Mouse (Mus musculus) liver, postnatal 0 days (tissue): ENCODE measurements around the gene Nol4l.

Experiments used
- CTCF ChIP-seq: sonication (generic); IDR thresholded peaks from 2 replicates; pipeline ENCODE4 v1.5.1; 2016; ENCODE audit warnings: antibody characterized with exemption, low read depth
- EP300 ChIP-seq: IDR thresholded peaks from 2 replicates; pipeline ENCODE4 v1.6.1; 2016; ENCODE audit warnings: antibody characterized with exemption, low read depth, mild to moderate bottlenecking

- TF ChIP-seq CTCF (peak; percentile 51; the same call in 1 of the 2 replicates), EP300 (no peak)
These were observed 66.5 kb downstream of the Nol4l start for GRCm38 (mm10) chr2:153463257-153463656.
